Mouse (Mus musculus) right cerebral cortex, postnatal 14 days (tissue): ENCODE results near the gene Pou2f3.

Experiments used
- DNase-seq: peaks from one replicate; pipeline ENCODE4 v3.0.0; 2022

The Pou2f3 gene

DNA sequence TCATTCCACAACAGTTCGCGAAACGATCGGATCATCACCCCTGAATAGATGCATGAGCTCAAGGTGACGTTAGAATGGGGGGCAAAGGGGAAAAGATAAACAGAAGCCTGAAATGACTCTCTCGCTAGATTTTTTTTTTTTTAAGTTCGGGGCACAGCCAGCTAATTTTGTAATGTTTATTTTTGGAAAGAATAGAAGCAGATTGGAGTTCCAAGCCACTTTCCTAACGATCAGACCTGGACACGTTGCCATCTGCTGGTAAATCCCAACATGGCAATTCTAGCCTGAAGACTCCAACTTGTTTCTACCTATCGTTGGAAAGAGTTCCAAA, 103.0 kb downstream of the Pou2f3 start, which contains the start of gene Arhgef12:
TSS of gene Arhgef12 (minus strand) at position 53 of the 331 bp plus-strand sequence.
- no peak for DNase-seq

DNA sequence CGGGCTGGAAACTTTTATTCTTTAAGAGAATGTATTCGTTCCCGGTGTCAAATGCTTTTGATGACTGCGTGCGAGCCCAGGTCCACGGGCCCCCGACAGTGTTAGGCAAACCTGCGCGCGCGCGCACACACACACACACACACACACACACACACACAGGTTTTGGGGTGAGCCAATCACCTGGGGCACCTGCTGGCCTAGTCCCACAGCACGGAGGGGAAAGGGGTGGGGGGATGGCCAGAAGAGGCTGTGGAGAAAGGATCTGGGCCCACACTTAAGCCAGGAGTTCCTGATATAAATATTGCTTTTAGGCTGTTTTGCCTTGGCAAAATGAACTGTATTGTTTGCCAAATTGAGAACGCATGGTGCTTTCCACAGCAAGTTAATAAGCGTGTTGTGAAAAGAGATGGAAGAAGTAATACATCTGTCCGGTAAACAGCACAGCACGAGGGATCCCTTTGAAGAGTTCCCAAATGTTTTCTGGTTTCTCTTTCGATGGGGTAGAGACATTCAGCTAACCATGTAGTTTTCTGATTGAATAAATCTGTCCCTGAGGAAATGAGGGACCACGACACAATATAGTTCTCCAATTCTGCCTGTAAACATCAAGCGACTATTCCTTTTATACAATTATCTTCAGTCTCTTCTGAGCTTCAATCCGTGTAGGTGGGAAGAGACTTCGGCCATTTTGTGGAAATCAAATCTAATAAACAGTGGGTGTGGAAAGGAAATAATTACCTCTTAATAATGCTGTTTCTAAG, 103.6 kb downstream of the Pou2f3 start:
- DNase-seq, result no peak

DNA sequence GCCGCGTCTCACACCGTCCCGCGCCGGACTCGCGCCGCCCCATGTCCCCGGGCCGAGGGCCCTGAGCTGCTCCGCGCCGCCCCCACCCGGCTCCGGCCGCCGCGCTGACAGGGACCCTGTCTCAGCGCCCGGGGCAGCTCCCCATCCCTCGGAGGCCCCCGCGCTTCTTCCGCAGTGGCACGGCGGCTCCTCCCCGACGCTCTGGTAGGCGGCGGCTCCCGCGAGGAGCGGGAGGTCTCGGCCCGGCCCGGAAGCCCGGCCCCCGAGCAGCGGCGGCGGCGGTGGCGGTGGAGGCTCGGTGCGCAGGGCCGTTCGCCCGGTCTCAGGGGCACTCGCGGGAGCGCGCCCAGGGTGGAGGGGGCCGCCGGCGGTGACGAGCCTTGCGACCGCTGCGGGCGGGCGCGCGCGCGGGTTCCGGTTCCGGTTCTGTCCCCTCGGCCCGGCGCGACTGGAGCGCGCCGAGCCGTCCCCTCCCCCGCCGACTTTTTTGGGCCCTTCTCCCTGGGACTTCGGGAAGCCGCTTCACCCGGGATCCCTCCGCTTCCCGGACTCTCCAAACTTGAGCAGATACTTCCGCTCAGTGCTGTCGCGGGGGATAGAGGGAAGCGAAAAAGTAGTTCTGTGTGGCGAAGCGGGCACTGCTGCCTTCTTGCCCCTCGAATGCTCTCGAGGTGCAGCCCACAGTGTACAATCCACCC, 104.4 kb downstream of the Pou2f3 start:
- peak; percentile 94 for DNase-seq

DNA sequence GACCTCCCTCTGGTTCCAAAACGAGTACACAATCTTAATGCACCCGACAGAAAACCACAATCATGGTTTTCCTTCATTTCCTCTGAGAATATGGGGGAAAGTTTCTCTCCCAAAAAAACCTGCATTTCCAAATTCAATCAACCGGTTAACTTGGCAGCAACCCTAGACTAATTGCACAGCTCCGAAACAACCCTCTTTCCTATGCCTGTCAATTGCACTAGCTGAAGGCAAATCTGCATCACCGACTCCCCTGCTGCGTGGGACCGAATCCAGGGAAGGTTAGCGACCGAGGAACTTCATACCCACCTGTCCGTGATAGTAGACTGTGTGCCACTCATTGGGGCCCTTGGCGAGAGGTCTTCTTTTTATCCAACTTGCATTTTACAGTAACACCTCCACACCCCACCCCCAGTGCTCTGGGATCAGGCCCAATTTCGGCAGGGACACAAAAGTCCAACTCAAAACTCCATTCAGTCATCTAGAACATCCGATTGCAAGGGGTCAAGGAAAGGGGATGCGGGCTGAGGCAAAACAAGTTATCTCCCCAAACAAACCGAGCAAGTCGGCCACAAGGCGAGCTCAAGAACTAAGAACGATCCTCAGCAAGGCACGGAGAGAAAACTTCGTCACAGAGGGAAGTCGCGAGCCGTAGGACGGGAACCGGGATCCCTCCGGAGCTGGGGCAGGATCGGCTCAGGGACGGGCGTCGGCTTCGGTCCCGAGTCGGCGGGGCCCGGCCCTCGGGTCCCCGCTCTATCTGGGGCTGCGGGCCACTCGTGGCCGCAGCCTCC, 105.1 kb downstream of the Pou2f3 start:
- no peak for DNase-seq

- DNase-seq, result no peak
These were observed 105.7 kb downstream of the Pou2f3 start for GRCm38 (mm10) chr9:43104526-43104872.

DNA sequence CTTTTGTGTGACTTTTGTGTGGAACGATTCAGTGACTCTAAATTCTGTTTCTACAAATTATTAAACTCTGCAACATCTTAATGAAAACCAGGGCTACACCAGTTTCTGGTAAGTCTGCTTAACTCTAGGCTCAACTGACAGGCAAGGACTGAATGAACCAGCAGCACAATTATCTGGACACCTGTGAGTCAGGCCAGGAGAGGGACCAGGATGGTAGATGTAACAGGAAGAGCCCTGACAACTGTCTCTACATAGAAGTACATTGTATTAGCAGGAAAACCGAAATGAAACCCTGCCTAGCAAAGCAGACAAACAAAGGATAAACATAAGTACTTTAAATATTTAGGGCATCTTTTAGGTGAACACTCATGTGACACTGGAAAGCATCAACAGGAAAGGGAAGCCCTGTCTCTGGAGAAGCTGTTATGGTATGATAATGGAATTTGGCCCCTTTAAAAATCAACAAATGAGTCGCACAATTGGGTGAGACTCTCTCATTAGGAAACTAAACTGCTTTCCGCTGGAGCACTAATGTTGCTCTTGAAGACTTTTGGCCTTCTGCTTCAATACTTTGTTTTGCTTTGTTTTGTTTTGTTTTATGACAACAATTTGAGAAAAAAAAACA, 106.4 kb downstream of the Pou2f3 start:
- DNase-seq, result no peak

GRCm38 (mm10) chr9:43102931-43103330, 107.2 kb downstream of the Pou2f3 start:
- no peak for DNase-seq

GRCm38 (mm10) chr9:43101936-43102595, 108.1 kb downstream of the Pou2f3 start:
- no peak for DNase-seq

DNA sequence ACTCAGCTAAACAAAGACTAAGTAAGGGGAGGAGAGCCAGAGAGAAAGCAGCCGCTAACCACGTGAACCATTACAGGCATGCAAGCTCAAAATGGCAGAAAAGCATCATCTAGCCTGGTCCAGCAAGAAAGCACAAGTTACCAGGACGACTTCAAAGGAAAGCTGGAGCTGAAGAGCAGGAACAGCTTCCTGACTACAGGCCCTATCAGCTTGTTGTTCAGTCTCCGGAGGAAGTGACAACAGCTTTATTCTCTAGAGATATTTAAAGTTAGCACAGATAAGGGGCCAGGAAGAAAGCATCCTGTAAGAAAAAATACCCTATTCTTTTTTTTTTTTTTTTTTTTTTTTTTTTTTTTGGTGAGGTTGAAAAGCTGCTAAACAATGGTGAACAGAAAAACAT, 111.2 kb downstream of the Pou2f3 start:
- no peak for DNase-seq

- DNase-seq, result no peak
These were observed 112.2 kb downstream of the Pou2f3 start for GRCm38 (mm10) chr9:43097801-43098557.

- DNase-seq, result no peak
These were observed 113.8 kb downstream of the Pou2f3 start for GRCm38 (mm10) chr9:43096337-43096736.

DNA sequence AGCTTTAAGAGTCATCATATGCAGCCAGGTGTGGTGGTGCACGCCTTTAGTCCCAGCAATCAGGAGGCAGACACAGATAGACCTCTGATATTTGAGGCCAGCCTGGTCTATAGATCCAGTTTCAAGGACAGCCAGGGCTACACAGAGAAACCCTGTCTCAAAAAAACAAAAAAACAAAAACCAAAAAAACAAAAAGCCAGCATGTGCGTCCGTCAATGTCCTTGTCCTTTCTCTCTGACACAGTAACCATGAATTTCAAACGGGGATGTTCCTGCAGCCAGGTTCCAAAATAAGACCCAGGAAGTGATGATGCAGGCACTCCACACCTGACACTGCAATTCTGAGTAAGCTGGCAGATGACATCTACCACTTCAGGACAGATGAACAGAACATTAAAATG, 115.3 kb downstream of the Pou2f3 start:
- DNase-seq, result no peak

DNA sequence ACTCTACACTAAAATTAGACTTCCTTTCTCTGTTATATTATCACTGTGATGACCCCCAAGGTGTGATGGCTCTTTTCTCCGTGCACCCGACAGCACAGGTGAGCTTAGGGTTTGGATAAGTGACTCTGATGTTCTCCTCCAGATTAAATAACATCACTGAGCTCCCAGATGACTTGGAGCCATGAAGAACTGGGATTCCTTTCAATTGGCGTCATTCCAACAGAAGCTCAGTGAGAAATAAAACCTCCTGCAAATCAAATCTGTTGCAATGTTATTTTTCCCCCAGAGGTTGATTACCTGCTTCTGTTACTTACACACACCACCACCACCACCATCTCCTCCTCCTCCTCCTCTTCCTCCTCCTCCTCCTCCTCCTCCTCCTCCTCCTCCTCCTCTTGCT, 116.4 kb downstream of the Pou2f3 start:
- DNase-seq, result no peak

DNA sequence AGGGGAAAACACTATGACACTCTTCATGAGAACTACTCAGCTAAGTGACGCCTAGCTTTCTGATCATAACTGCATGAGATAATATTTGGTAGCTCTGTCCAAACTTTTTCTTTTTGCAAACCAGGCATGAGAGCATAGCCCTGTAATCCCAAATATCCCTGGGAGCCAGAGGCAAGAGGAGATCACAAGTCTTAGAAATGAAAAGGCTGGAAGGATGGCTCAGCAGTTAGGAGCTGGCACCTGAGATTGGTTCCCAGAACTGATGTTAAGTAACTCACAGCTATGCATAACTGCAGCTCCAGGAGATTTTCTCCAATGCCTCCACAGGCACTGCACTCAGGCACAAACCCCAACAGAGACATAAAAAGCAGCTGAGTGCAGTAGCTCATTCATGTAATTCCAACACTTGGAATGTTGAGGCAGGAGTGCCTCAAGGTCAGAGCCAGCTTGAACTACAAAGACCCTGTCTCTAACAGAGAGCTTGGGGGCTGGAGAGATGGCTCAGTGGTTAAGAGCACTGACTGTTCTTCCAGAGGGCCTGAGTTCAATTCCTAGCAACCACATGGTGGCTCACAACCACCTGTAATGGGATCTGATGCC, 124.4 kb downstream of the Pou2f3 start:
- no peak for DNase-seq

DNA sequence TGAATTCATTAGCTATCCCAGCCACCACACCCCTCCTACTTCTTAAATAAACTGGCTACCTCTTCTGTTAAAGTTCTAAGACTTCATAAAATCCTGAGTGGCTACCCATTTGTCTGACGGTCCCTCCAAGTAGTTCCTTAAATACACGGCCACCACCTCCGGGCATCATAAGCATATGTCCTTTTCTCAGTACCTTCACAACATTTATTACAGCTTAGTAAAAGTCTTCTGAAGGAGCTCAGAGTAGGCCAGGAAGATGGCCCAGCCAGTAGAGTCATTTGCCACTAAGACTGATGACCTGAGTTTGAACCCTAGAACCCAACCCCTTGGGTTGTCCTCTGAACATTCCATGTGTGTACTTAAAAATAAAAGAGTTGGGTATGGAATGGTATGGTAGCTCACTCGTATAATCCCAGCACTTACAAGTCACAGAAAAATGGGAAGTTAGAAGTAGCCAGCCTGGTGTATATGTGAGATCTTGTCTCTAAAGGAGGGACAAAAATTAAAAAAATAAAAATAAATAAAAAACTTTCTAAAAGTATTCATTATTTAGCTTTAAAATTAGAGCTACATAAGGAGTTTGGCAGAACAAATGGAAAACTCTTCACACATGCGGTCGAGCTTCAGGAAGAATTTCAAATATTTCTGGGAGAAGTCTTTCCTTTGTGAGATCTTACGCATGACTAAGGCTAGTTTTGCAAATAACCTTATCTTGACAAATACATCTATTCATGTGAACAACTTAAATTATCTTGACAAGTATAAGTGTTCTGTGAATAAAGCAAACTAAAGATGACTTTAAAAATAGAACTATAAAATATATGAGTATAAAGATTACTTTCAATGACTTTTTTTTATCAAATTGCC, 125.4 kb downstream of the Pou2f3 start:
- DNase-seq, result no peak

- no peak for DNase-seq
These were observed 126.6 kb downstream of the Pou2f3 start for GRCm38 (mm10) chr9:43083441-43084055.

GRCm38 (mm10) chr9:43078711-43079110, 131.5 kb downstream of the Pou2f3 start:
- DNase-seq, result no peak

GRCm38 (mm10) chr9:43076163-43076562, 134.0 kb downstream of the Pou2f3 start:
- no peak for DNase-seq

GRCm38 (mm10) chr9:43074611-43075010, 135.6 kb downstream of the Pou2f3 start:
- no peak for DNase-seq
